Mouse (Mus musculus): Measurements from ENCODE around the gene Catsperz. TPM values are rescaled to one million over a fixed set of nuclear protein-coding genes. Genes with fewer than 3 reads are reported as not detected.
"Not testable (repeated sequence)": the region's sequence is repeated elsewhere in the genome, so short reads cannot be mapped to it uniquely, and the experiment has no call there.

Gene Catsperz
- total RNA-seq, 2 experiments from 2014 or later, result not detected

DNA sequence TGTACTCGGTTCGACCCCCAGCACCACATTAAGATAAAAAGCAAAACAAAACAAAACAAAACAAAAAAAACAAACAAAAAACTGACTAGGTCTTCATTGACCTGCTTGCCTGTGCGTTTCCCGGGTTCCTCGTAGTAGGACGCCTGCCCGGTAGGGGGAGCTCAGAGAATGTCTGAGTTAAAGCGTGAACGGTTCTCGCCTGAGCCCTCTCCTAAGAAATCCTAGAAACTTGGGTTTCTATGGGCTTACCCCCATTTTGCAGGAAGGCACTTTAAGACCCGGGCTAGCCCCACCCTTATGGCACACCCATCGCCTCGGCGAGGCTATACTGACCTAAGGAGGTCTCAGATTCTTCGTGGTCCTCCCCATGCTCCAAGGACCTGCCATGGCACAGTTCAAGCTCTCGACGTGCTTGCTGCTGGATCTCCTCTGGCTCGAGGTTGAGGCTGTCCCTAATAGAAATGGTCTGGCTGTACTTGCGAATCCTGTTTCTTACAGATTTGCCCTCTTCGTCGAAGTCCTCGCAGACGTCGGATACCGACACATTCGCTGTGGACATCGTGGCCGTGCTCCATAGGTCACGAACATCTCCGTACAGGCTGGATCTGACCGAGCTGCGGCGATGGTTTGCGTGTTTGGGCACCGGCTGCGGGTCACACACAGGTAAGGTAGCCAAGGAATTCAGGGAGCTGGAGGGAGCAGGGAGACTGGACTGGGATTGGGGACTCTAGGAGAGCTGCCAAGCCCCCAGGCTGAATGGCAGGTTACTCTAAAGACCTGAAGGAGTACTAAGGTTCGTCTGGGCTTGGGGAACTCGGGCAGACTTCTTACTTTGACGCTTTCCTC is 496 bp downstream of the Catsperz start:
- DNase-seq (ENCODE audit: low spot score), result peak; percentile 85

GRCm38 (mm10) chr19:6922901-6923735 is 2.1 kb downstream of the Catsperz start:
- DNase-seq (ENCODE audit: low spot score), result no peak

DNA sequence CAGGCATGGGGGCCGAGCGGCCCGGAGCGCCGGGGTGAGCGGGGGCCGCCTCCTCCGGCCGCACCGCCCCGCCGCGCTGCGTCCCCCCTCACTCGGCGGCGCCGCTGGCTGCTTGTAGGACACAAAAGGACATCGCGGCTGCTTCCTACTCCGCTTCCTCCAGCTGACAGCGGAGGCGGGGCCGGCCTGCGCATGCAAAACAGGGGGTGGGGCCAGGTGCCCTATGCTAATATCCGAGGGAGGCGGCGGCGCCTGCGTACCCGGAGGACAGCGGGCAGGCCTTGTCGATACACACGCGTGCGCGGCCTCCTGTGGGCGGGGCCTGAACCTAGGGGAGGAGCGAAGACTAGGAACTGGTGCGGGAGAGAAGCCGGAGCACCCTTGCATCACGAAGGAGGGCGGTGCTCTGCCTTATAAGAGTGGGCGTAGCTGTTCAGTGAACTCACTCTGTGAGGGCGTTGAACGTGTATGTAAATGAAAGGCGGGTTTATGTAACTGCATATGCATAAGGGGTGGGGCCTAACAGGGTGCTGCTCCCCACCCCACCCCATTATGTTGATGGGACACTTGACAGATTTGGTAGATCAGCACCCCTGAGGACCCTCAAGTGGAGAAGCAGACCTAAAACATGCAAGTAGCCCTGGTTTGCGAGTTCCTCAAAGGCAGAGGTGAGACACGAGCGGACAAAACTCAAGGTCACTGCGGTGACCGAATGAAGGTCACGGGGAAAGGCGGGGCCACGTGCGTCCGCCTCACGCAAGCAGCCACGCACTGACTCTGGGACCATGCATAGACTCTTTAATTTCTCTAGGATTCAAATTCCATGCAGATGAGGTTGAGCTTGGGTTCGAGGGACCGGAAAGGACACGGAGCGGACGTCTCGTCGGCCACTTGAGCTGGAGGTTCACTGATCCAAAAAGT is 3.3 kb downstream of the Catsperz start, which contains the start of gene Esrra:
Esrra (minus strand) TSS at position 167 of the 921 bp plus-strand sequence.
- peak; percentile 100 for DNase-seq (ENCODE audit: low spot score)

DNA sequence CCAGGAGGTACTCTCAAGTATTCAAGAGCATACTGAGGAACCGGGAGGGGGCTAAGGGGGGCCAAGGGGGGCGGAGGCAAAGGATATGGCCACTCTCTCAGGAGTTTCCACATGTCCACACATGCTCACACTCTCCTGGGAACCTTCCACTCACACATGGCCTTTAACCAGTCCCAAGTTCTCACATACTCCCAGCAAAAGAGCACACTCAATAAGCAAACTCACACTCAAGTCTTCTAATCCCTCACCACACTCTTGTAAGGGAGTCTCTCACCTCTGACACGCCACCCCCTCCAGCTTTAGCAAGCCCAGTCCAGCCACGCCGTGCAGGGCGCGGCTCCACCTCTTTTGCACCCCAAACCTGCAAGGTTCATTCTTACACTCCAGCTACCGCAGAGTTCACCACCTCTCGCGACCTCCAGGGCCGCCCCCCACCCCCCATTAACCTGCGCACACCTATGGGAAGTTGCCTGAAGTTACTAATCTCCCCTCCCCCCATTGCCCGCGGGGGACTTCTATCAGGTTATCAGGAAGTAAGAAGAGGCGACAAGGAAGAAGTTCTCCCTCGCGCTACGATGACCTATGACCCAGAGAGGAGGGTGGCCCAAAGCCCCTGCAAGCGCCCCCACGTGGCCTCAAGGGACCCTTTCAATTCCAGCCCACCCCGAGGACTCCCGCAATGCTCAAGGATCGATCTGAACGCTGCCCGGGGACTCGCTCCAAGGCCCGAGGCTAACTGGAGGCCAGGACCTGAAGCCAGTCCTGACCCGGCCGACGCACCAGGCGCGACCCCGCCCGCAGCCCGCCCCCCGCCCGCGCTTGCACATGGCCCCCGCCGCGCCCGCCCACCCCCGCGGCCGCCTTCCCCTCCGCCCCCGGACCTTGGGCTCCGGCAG is 4.2 kb downstream of the Catsperz start:
- DNase-seq (ENCODE audit: low spot score), result peak; percentile 52

- peak; percentile 54 for DNase-seq (ENCODE audit: low spot score)
Measured at GRCm38 (mm10) chr19:6919876-6920740, 5.1 kb downstream of the Catsperz start.

DNA sequence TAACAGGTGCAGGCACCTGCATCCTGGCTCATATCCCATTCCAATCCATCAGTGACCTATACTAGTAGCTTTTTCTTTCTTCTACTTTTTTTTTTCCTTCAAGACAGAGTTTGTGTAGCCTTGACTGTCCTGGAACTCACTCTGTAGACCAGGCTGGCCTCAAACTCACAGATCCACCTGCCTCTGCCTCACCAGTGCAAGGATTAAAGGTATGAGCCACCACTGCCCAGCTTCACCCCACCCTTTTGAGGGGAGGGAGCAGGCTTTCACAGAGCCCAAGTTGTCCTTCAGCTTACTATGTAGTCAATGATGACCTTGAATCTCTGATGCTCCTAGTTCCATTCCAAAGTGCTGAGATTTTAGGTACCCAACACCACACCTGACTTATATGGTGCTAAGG is 5.7 kb downstream of the Catsperz start:
- no peak for DNase-seq (ENCODE audit: low spot score)

DNA sequence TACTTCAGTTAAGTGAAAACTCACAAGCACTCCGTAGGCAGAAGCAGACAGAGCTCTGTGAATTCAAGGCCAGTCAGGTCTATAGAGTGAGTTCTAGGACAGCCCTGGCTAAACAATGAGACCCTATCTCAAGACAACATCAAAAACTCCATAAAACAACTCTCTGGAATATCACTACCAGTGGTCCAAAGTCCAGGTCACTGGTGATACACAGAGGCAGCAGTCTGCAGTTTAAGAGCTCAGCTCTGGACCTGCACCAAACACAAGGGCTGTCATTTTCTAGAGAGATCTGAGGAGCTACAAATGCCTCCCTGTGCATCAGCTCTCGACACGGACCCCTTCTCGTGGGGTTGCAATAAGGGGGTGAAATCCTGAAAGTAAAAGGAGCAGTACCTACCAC is 6.9 kb downstream of the Catsperz start:
- DNase-seq (ENCODE audit: low spot score), result no peak

- DNase-seq (ENCODE audit: low spot score), result no peak
Measured at GRCm38 (mm10) chr19:6916496-6916895, 8.7 kb downstream of the Catsperz start.

DNA sequence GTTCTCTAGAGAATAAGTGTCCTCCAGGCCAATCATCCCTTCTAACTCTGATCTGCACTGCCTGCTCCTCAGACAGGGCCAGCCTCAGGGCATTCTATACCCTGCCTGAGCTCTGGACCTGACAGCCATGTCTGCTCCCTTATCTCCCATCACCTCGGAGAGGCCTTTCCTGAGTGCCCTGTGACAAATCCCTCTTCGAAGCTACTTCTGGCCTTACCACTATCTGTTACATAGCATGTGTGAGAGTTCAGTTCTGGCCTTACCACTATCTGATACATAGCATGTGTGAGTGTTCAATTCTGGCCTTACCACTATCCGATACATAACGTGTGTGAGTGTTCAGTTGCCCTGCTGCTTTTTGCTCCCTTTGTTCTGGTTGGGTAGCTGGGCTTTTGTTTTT is 9.9 kb downstream of the Catsperz start:
- no peak for DNase-seq (ENCODE audit: low spot score)

GRCm38 (mm10) chr19:6914540-6914939 is 10.6 kb downstream of the Catsperz start:
- DNase-seq (ENCODE audit: low spot score), result no peak

- no peak for DNase-seq (ENCODE audit: low spot score)
Measured at GRCm38 (mm10) chr19:6913991-6914390, 11.2 kb downstream of the Catsperz start.

DNA sequence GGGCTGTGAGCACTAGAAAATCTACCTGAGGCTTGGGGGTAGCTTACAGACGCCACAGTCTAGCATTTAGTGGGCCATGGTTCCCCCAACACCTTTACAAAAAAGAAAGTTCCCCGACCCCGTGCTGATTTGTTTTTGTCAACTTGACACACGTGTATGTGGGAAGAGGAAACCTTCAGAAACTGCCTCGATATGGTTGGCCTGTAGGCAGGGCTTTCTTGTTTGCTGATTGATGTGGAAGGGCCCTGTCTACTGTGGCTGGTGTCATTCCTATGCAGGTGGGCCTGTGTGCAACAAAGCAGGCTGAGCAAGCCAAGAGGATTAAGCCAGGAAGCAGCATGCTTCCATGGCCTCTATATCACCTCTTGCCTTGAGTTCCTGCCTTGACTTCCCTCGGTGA is 12.1 kb downstream of the Catsperz start:
- DNase-seq (ENCODE audit: low spot score), result no peak

DNA sequence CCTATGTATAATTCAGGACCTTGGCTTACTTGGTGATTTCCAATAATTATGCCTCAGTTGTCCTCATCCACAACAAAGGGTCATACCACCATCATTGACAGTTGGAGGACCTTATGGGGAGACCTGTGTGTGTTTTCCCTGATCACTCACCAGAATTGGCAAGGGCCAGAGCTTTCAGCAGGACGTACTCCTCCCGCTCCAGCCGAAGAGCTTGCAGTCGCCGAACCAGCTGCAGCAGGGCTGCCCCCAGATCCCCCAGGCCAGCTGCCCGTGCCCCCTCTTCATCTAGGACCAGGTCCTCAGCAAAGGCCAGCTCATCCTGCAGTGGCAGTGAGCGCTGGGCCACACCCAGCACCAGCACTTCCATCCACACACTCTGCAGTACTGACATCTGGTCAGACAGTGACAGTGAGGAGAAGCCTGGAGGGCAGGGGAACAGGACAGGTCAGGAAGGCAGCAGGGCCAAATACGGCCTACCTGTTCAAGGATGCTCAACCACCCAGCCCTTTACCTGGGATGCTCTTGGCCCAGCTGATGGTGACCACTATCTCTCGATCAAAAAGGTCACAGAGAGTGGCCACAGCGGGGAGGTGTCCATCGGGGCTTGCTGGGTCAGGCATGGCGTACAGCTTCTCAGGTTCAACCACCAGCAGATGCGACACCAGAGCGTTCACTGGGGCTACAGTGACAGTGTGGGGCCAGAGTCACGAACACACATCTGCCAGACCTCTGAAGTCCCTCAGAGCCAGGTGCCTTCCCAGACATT is 12.8 kb downstream of the Catsperz start:
- no peak for DNase-seq (ENCODE audit: low spot score)

DNA sequence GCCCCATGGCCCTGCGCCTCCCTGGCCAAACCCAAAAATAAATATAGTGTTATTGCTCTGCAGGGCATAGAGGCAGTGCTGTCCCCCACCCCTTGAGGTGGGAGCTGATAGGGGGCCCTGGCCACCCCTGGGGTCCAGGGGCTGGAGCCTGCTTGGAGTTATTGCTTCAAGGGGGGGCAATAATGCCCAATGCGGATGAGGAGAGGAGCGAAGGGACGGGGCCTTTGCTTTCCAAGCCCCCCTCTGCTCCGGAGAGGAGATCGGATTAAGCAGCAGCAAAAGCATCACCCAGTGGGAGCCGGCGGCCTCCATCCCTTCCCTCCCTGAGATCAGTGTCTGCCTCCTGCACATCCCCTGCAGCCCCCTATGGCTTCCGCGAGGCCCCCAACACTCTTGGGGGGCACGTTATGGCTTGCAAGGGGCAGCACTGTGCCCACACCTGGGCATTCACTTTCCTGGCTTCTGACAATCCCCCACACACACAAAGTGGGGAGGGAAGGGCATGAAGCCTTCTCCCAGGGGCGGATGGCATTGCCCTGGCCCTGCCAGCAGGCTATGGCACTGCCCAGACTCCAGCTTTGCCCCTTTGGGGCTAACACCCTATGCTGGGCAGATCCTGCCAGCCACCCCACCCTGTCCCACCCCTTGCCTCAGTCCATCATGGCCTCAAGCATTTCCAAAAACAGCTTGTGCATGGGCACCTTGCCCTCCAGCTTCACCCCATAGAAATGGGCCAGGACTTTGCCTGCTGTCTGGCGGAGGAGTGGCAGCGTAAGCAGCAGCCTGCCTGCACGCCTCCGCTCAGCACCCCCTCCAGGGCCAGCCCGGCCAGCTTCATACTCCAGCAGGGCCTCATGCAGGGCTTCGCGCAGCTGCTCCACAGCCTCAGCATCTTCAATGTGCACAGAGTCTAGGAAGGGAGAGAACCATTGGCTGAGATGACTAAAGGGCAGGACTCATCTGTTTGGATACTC is 13.8 kb downstream of the Catsperz start:
- DNase-seq (ENCODE audit: low spot score), result no peak

- not testable (repeated sequence) for DNase-seq (ENCODE audit: low spot score)
Measured at GRCm38 (mm10) chr19:6910306-6910705, 14.9 kb downstream of the Catsperz start.

DNA sequence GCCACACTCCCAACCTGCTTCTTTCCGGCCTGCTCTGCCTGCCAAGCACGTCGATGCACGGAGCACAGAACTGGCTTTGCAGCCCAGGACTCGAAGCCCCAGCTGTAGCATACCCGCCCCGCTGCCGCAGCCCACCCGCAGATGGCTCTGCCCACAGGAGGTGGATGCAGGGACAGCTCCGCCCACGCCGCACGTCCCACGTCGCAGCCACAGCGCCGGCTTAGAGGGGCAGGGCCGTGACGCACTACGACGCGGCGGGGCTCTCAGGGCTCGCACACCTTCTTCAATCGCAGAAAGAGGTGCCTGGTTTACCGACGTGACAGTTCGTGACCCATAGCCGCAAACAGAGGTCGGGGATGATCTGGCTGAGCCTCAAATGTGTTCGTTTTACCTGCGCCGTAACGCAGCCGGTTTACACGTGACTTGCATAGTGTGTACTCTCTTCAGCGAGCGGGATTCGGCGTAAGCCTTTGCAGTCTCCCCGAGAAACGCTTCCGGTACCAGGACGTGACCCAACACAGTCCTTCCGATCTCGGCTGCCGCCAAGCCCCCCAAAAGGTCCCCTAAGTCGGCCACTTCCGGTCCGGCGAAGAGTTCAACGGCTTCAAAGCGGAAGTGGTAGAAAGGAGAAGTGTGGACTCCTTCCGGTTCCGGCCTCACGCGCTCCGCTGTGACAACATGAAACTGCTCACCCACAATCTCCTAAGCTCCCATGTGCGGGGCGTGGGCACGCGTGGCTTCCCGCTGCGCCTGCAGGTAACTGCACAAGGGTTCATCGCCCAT is 15.5 kb downstream of the Catsperz start, which contains the start of the genes Trmt112 and Prdx5:
Trmt112 (plus strand) TSS at position 192 of the 783 bp plus-strand sequence.
Prdx5 (minus strand) TSS at position 600 of the 783 bp plus-strand sequence.
- peak; percentile 88 for DNase-seq (ENCODE audit: low spot score)

Measured in gastrocnemius, adult 18-20 months (tissue).